Mouse (Mus musculus) thymus, adult 2 months (tissue): ENCODE measurements around the gene Fam208b. TPM values are rescaled to one million over a fixed set of nuclear protein-coding genes. Genes with fewer than 3 reads are reported as not detected.

Experiments used
- DNase-seq: peaks from one replicate; pipeline ENCODE4 v3.0.0; 2021
- H3K27ac ChIP-seq: fragments of 200-500 bp; 2 replicates; pipeline ENCODE4 v1.5.1; 2012; ENCODE audit warnings: low read length, control low read depth; ENCODE audit not compliant: control insufficient read depth, insufficient read depth
- H3K27me3 ChIP-seq: fragments of 200-500 bp; 2 replicates; pipeline ENCODE4 v1.6.1; 2012; ENCODE audit warnings: mild to moderate bottlenecking, low read length, moderate library complexity, mixed read lengths; ENCODE audit not compliant: control insufficient read depth, insufficient read depth
- H3K36me3 ChIP-seq: fragments of 200-500 bp; 2 replicates; pipeline ENCODE4 v1.6.1; 2012; ENCODE audit warnings: mild to moderate bottlenecking, low read length, moderate library complexity; ENCODE audit not compliant: control insufficient read depth, insufficient read depth
- H3K4me1 ChIP-seq: fragments of 200-500 bp; replicated peaks from 2 replicates; pipeline ENCODE4 v1.6.1; 2012; ENCODE audit warnings: low read length; ENCODE audit not compliant: control insufficient read depth, insufficient read depth
- H3K4me3 ChIP-seq: fragments of 200-500 bp; 2 replicates; pipeline ENCODE4 v1.5.1; 2012; ENCODE audit warnings: mild to moderate bottlenecking, low read length, control low read depth, moderate library complexity; ENCODE audit not compliant: control insufficient read depth, insufficient read depth
- CTCF ChIP-seq: fragments of 200-500 bp; IDR thresholded peaks from 2 replicates; pipeline ENCODE4 v1.5.1; 2012; ENCODE audit warnings: mild to moderate bottlenecking, control low read depth, low read length, moderate library complexity, borderline replicate concordance; ENCODE audit not compliant: control insufficient read depth, poor library complexity, insufficient read depth; ENCODE audit errors: extremely low read depth
- POLR2A ChIP-seq: fragments of 200-500 bp; IDR thresholded peaks from 2 replicates; pipeline ENCODE4 v1.6.1; 2012; ENCODE audit warnings: mild to moderate bottlenecking, low read length, control low read depth, moderate library complexity; ENCODE audit not compliant: control insufficient read depth, poor library complexity, insufficient read depth; ENCODE audit errors: extremely low read depth
- WGBS: fragments of 180-500 bp; shearing (Covaris S2); methylation state at CpG from one replicate; pipeline ENCODE4 v1.1.7; 2018; 5-methylcytosine and 5-hydroxymethylcytosine counted together
- polyA plus RNA-seq: library from polyadenylated mRNA; depleted of rRNA; stranded (reverse); fragments of >200 nt; gene quantifications from 2 replicates; pipeline ENCODE4 v1.2.3, GENCODE M21; 2012

The Fam208b gene
- polyA plus RNA-seq, 1 experiment = 9.2 TPM

DNA sequence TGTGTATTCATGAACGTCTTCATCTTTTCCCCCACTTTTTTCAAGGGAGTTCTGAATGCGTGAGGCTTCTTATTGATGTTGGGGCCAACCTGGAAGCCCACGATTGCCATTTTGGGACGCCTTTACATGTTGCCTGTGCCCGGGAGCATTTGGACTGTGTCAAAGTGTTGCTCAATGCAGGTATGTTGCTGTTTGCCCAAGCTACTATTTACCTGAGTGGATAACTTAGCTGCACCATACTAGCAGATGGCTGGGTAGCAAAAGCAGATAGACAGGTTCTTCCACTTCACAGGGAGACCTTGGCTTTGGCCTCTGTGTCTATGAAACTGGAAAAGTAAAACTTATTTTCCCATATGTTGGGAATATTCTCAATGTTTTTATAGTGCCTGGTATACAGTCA is 34.0 kb upstream of the Fam208b start:
- Histone ChIP-seq H3K4me1 (no peaks in the 10 kb centered on the region), H3K27ac (no peak overlapping the region), H3K36me3 (peaks cover 7% of the 10 kb centered on the region; the same call in 1 of the 2 replicates), H3K27me3 (no peaks in the 10 kb centered on the region), H3K4me3 (no peak overlapping the region)
- TF ChIP-seq POLR2A = no peak
- no peak for TF ChIP-seq CTCF
- 95% methylated on average over 5 of the region's 5 CpGs for WGBS
- DNase-seq = no peak

DNA sequence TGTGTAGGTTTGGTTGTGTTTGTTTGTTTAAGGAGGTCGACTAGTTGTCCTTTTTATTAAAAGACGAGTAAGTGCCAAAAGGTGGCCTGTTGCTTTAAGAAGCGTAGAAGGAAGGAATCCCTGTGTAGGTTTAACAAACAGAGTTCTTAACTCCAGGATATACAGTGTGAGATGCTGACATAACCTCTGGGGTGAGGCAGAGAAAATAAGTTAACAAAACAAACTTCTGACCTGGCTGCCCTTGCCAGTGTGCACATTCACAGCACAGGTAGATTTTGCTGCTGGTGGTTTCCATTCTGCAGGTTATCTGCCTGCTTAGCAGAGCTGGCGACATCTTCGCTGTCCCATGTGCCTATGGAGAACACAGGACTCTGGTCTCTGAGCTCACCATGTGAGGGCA is 31.6 kb upstream of the Fam208b start:
- Histone ChIP-seq H3K4me1 (peaks cover under 1% of the 10 kb centered on the region), H3K27me3 (no peaks in the 10 kb centered on the region), H3K4me3 (no peak overlapping the region), H3K36me3 (no peaks in the 10 kb centered on the region), H3K27ac (no peak overlapping the region)
- TF ChIP-seq CTCF (no peak), POLR2A (no peak)
- no peak for DNase-seq
- 94% methylated on average over 5 of the region's 5 CpGs for WGBS

DNA sequence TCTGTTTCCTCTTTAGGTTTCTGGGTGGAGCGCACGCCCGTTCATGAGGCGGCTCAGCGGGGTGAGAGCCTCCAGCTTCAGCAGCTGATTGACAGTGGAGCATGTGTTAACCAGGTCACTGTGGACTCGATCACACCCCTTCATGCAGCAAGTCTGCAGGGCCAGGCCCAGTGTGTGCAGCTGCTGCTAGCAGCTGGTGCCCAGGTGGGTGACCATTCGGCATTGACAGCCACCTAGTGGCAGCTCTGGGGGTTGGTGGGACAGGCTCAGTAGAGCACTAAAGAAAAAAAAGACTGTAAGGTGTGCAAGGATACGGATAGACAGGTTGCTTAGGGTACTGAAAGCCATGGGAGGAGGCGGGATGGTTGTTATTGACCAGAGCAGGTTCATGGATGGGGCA is 31.1 kb upstream of the Fam208b start:
- H3K27me3 ChIP-seq = no peaks in the 10 kb centered on the region
- no peak overlapping the region for H3K4me3 ChIP-seq
- TF ChIP-seq CTCF (peak; percentile 63; the same call in 1 of the 2 replicates), POLR2A (no peak)
- WGBS = 86% methylated on average over 9 of the region's 9 CpGs
- H3K36me3 ChIP-seq = no peaks in the 10 kb centered on the region
- H3K4me1 ChIP-seq = peaks cover 3% of the 10 kb centered on the region
- DNase-seq = peak; percentile 53
- no peak overlapping the region for H3K27ac ChIP-seq

DNA sequence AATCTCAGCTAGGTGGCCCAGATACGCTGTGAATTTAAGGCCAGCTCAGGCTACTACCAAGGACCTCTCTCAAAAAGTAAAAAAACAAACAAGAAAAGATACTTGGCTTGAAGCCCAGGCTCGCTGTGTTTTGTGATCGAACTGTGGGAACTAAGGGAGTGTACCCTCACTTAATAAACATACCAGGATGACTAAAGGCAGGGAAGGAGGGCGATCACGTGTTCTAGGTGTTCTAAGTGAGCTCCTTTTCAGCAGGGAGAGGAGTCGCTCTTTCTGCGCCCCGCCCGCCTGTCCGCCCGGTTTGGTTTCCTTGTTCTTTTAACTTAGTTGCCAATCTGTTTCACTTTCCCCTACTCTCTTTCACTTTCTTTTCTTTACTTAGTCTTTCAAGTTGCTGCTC is 25.9 kb upstream of the Fam208b start:
- WGBS = 6% methylated on average over 11 of the region's 11 CpGs
- no peak for TF ChIP-seq POLR2A
- TF ChIP-seq CTCF = no peak
- H3K27ac ChIP-seq = no peak overlapping the region; the same call in none of the 2 replicates

DNA sequence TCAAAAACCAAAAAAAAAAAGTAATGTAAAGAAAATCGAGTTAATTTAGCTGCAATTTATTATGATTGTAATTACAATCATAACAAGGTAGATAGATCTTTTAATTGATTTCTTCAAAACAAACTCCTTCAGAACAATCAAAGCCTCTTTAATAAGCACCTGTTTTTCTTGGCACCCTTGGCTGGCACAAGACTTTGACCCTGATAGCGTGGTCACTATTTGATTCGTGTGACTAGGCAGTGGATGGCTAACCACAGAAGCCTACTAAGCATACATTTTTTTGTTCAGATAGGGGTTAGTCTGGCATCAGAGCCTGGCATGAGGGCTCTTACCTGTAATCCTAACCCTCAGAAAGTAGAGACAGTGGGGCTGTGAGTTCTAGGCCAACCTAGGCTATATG is 24.2 kb upstream of the Fam208b start:
- Histone ChIP-seq H3K27me3 (no peaks in the 10 kb centered on the region), H3K36me3 (no peaks in the 10 kb centered on the region), H3K4me3 (no peak overlapping the region), H3K4me1 (peaks cover 8% of the 10 kb centered on the region), H3K27ac (no peak overlapping the region)
- TF ChIP-seq POLR2A = no peak
- 92% methylated on average over 3 of the region's 3 CpGs for WGBS
- DNase-seq = no peak

More for the DNA sequence above, 25.9 kb upstream of the Fam208b start:
- peak; percentile 55 for DNase-seq
- Histone ChIP-seq H3K4me3 (no peak overlapping the region), H3K4me1 (peaks cover 8% of the 10 kb centered on the region), H3K27me3 (no peaks in the 10 kb centered on the region), H3K36me3 (no peaks in the 10 kb centered on the region)

DNA sequence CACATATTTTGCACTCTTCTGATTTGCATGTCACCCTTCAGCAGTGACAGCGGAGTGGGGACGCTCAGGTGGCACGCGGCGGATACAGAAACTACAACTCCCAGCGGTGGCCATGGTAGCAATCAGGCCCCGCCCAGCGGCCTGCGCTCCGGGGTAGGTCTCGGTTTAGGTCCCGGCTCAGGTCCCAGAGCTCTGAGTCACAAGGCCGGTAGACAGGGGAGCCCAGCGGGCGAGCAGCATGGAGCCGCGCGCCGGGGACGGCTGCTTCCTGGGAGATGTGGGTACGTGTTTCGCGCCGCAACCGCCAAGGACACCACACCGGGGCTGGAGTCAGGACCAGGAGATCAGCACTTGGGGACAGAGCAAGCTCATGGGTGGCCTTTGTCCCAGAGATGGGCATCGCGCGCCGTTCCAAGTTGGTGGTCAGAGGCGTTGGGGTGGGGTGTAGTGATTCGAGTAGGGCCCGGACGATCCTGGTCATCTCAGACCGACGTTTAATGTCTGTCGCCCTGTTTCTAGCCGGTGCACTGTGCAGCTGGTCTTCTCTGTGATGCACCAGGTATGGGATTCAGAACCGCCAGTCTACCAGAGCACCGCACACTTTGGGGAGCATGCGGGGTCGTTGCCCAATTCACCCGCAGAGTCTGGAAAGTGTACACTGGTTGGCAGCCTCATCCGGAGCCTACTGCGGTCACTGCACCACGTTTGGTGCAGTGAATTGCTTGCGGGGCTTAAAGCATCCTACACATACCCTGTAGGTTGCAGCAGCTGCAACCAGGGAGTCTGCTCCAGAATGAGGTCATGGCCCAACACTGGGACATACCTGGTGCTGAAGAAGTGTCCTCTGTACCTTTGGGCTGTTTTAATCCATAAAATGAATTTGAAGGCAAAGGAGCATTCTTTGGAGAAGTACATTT is 23.2 kb upstream of the Fam208b start, which contains the start of gene Asb13:
Asb13 (plus strand) TSS at position 138 of the 917 bp plus-strand sequence.
- DNase-seq = peak; percentile 89
- peak within 1 kb of the TSS; percentile 93 for H3K4me3 ChIP-seq
- 0 out of 2 replicates have a peak, but pooled peaks have one; percentile 28 for TF ChIP-seq CTCF
- peak; percentile 89 for TF ChIP-seq POLR2A
- H3K4me1 ChIP-seq = peaks cover 8% of the 10 kb centered on the region
- no peaks in the 10 kb centered on the region for H3K27me3 ChIP-seq
- no peaks in the 10 kb centered on the region for H3K36me3 ChIP-seq
- WGBS = 1% methylated on average over 47 of the region's 47 CpGs
- H3K27ac ChIP-seq = no peak within 1 kb of the TSS
